Mouse (Mus musculus) hindbrain, embryonic 12.5 days (tissue): Measurements from ENCODE around the gene 5730409E04Rik. TPM values are rescaled to one million over a fixed set of nuclear protein-coding genes. Genes with fewer than 3 reads are reported as not detected.

Experiments used
- ATAC-seq: fragments of 200-750 bp; cut with Nextera tagmentation; 2 replicates; pipeline ENCODE4 v1.8.0; 2017; ENCODE audit warnings: moderate TSS enrichment; ENCODE audit not compliant: low FRiP score
- H3K27ac ChIP-seq: fragments of 300-500 bp; sonication (generic); 2 replicates; pipeline ENCODE4 v1.5.1; 2016; ENCODE audit warnings: mild to moderate bottlenecking
- H3K27me3 ChIP-seq: fragments of 300-500 bp; sonication (generic); 2 replicates; pipeline ENCODE4 v1.6.1; 2016; ENCODE audit warnings: mild to moderate bottlenecking
- H3K36me3 ChIP-seq: fragments of 300-500 bp; sonication (generic); 2 replicates; pipeline ENCODE4 v1.6.1; 2016; ENCODE audit warnings: mild to moderate bottlenecking
- H3K4me1 ChIP-seq: fragments of 300-500 bp; sonication (generic); 2 replicates; pipeline ENCODE4 v1.6.1; 2016
- H3K4me2 ChIP-seq: fragments of 300-500 bp; sonication (generic); replicated peaks from 2 replicates; pipeline ENCODE4 v1.6.1; 2016; ENCODE audit warnings: mild to moderate bottlenecking
- H3K4me3 ChIP-seq: fragments of 300-500 bp; sonication (generic); 2 replicates; pipeline ENCODE4 v1.5.1; 2016; ENCODE audit warnings: mild to moderate bottlenecking
- H3K9ac ChIP-seq: fragments of 300-500 bp; sonication (generic); 2 replicates; pipeline ENCODE4 v1.6.1; 2016; ENCODE audit warnings: mild to moderate bottlenecking, moderate library complexity
- H3K9me3 ChIP-seq: fragments of 300-500 bp; sonication (generic); replicated peaks from 2 replicates; pipeline ENCODE4 v1.6.1; 2016; ENCODE audit warnings: mild to moderate bottlenecking
- WGBS: fragments of 180-500 bp; shearing (Covaris S2); methylation state at CpG from one replicate; pipeline ENCODE4 v1.1.7; 2016; 5-methylcytosine and 5-hydroxymethylcytosine counted together
- polyA plus RNA-seq: library from polyadenylated mRNA; unstranded; fragments of >200 nt; fragmentation: Nextera tagmentation; extraction: Ambion mirVana; gene quantifications from 2 replicates; pipeline ENCODE4 v1.2.1, GENCODE M21; 2016

5730409E04Rik gene
- polyA plus RNA-seq = 2.5 and 3.1 TPM in 2 replicates

GRCm38 (mm10) chr4:126609606-126610181, at the start of gene 5730409E04Rik:
Gene 5730409E04Rik (plus strand): TSS chr4:126609818.
- Histone ChIP-seq H3K9me3 (no peaks in the 10 kb centered on the region), H3K36me3 (peaks cover 3% of the 10 kb centered on the region; the same call in 1 of the 2 replicates), H3K4me2 (peak within 1 kb of the TSS; percentile 83), H3K4me1 (0 out of 2 replicates have a peak, but pooled peaks cover 4% of the 10 kb centered on the region), H3K27ac (0 out of 2 replicates have a peak within 1 kb of the TSS, but pooled peaks have one; percentile 7), H3K9ac (peak within 1 kb of the TSS; percentile 72), H3K4me3 (peak within 1 kb of the TSS; percentile 44), H3K27me3 (peaks cover 70% of the 10 kb centered on the region)
- under 1% methylated on average over 48 of the region's 48 CpGs for WGBS
- peak; percentile 78 for ATAC-seq

- ATAC-seq = no peak
- Histone ChIP-seq H3K4me1 (no peaks in the 10 kb centered on the region), H3K4me3 (no peak overlapping the region), H3K27ac (no peak overlapping the region), H3K4me2 (no peak overlapping the region), H3K9ac (no peak overlapping the region), H3K27me3 (no peaks in the 10 kb centered on the region), H3K9me3 (no peaks in the 10 kb centered on the region), H3K36me3 (peaks cover 46% of the 10 kb centered on the region)
- WGBS = 94% methylated on average over 6 of the region's 6 CpGs
Observed at GRCm38 (mm10) chr4:126563798-126564197, 45.8 kb upstream of the 5730409E04Rik start.

- H3K9ac ChIP-seq = no peak overlapping the region
- H3K4me1 ChIP-seq = no peaks in the 10 kb centered on the region
- no peak for ATAC-seq
- H3K4me2 ChIP-seq = no peak overlapping the region
- no peak overlapping the region for H3K27ac ChIP-seq
- 90% methylated on average over 4 of the region's 4 CpGs for WGBS
- no peaks in the 10 kb centered on the region for H3K27me3 ChIP-seq
- H3K36me3 ChIP-seq = peaks cover 48% of the 10 kb centered on the region
- H3K9me3 ChIP-seq = no peaks in the 10 kb centered on the region
- H3K4me3 ChIP-seq = no peak overlapping the region
Observed at GRCm38 (mm10) chr4:126567243-126567642, 42.4 kb upstream of the 5730409E04Rik start.

- Histone ChIP-seq H3K4me1 (no peaks in the 10 kb centered on the region), H3K36me3 (peaks cover 62% of the 10 kb centered on the region)
- WGBS = 96% methylated on average over 3 of the region's 3 CpGs
Observed at GRCm38 (mm10) chr4:126569783-126570182, 39.8 kb upstream of the 5730409E04Rik start.

GRCm38 (mm10) chr4:126576281-126576680, 33.3 kb upstream of the 5730409E04Rik start:
- H3K9ac ChIP-seq = no peak overlapping the region
- H3K4me3 ChIP-seq = no peak overlapping the region
- H3K36me3 ChIP-seq = peaks cover 90% of the 10 kb centered on the region
- 91% methylated on average over 5 of the region's 5 CpGs for WGBS
- H3K9me3 ChIP-seq = no peaks in the 10 kb centered on the region
- no peak overlapping the region for H3K4me2 ChIP-seq
- no peaks in the 10 kb centered on the region for H3K4me1 ChIP-seq
- no peak for ATAC-seq
- no peaks in the 10 kb centered on the region for H3K27me3 ChIP-seq
- H3K27ac ChIP-seq = no peak overlapping the region

More at GRCm38 (mm10) chr4:126569783-126570182, 39.8 kb upstream of the 5730409E04Rik start:
- no peak overlapping the region for H3K27ac ChIP-seq
- H3K4me2 ChIP-seq = no peak overlapping the region
- no peak overlapping the region for H3K4me3 ChIP-seq
- no peak for ATAC-seq
- H3K27me3 ChIP-seq = no peaks in the 10 kb centered on the region
- no peaks in the 10 kb centered on the region for H3K9me3 ChIP-seq
- no peak overlapping the region for H3K9ac ChIP-seq

GRCm38 (mm10) chr4:126577920-126578319, 31.7 kb upstream of the 5730409E04Rik start:
- H3K9ac ChIP-seq = no peak overlapping the region
- H3K9me3 ChIP-seq = no peaks in the 10 kb centered on the region
- no peak for ATAC-seq
- H3K27ac ChIP-seq = no peak overlapping the region
- H3K36me3 ChIP-seq = peaks cover 79% of the 10 kb centered on the region
- no peaks in the 10 kb centered on the region for H3K27me3 ChIP-seq
- H3K4me2 ChIP-seq = no peak overlapping the region
- no peaks in the 10 kb centered on the region for H3K4me1 ChIP-seq
- no peak overlapping the region for H3K4me3 ChIP-seq
- WGBS = 96% methylated on average over 3 of the region's 3 CpGs

GRCm38 (mm10) chr4:126579077-126579476, 30.5 kb upstream of the 5730409E04Rik start:
- no peak overlapping the region for H3K9ac ChIP-seq
- H3K27me3 ChIP-seq = no peaks in the 10 kb centered on the region
- H3K27ac ChIP-seq = no peak overlapping the region
- 89% methylated on average over 2 of the region's 2 CpGs for WGBS
- ATAC-seq = no peak
- H3K4me1 ChIP-seq = no peaks in the 10 kb centered on the region
- H3K36me3 ChIP-seq = peaks cover 76% of the 10 kb centered on the region
- no peaks in the 10 kb centered on the region for H3K9me3 ChIP-seq
- no peak overlapping the region for H3K4me2 ChIP-seq
- H3K4me3 ChIP-seq = no peak overlapping the region

GRCm38 (mm10) chr4:126585739-126586138, 23.9 kb upstream of the 5730409E04Rik start:
- H3K36me3 ChIP-seq = peaks cover 56% of the 10 kb centered on the region
- no peak overlapping the region for H3K27ac ChIP-seq
- H3K27me3 ChIP-seq = no peaks in the 10 kb centered on the region
- H3K9me3 ChIP-seq = no peaks in the 10 kb centered on the region
- H3K4me1 ChIP-seq = no peaks in the 10 kb centered on the region
- H3K4me3 ChIP-seq = no peak overlapping the region
- no peak overlapping the region for H3K9ac ChIP-seq
- H3K4me2 ChIP-seq = no peak overlapping the region
- ATAC-seq = no peak
- whole genome bisulfite sequencing = 97% methylated on average over 13 of the region's 13 CpGs

GRCm38 (mm10) chr4:126592039-126592438, 17.6 kb upstream of the 5730409E04Rik start:
- Histone ChIP-seq H3K36me3 (peaks cover 50% of the 10 kb centered on the region), H3K4me1 (no peaks in the 10 kb centered on the region), H3K27ac (no peak overlapping the region), H3K9ac (no peak overlapping the region), H3K4me2 (no peak overlapping the region), H3K9me3 (no peaks in the 10 kb centered on the region), H3K27me3 (no peaks in the 10 kb centered on the region), H3K4me3 (no peak overlapping the region)
- ATAC-seq = no peak
- 92% methylated on average over 6 of the region's 6 CpGs for WGBS

GRCm38 (mm10) chr4:126599971-126600754, 9.5 kb upstream of the 5730409E04Rik start:
- Histone ChIP-seq H3K36me3 (no peaks in the 10 kb centered on the region), H3K4me3 (no peak overlapping the region), H3K9me3 (no peaks in the 10 kb centered on the region), H3K27me3 (peaks cover 44% of the 10 kb centered on the region), H3K9ac (no peak overlapping the region), H3K4me2 (no peak overlapping the region), H3K27ac (no peak overlapping the region), H3K4me1 (peaks cover 9% of the 10 kb centered on the region)
- 36% methylated on average over 8 of the region's 8 CpGs for WGBS
- ATAC-seq = no peak

- H3K9ac ChIP-seq = 0 out of 2 replicates have a peak overlapping the region, but pooled peaks have one; percentile 4
- no peak overlapping the region for H3K27ac ChIP-seq
- H3K4me3 ChIP-seq = peak overlapping the region; percentile 2; the same call in 1 of the 2 replicates
- no peaks in the 10 kb centered on the region for H3K36me3 ChIP-seq
- H3K4me2 ChIP-seq = peak overlapping the region; percentile 35
- peak; percentile 89 for ATAC-seq
- H3K4me1 ChIP-seq = peaks cover 9% of the 10 kb centered on the region
- peaks cover 56% of the 10 kb centered on the region for H3K27me3 ChIP-seq
- H3K9me3 ChIP-seq = no peaks in the 10 kb centered on the region
- WGBS = 31% methylated on average over 18 of the region's 22 CpGs
Observed at GRCm38 (mm10) chr4:126601597-126602444, 7.8 kb upstream of the 5730409E04Rik start.

- Histone ChIP-seq H3K9me3 (no peaks in the 10 kb centered on the region), H3K9ac (peak overlapping the region; percentile 4; the same call in 1 of the 2 replicates), H3K27me3 (peaks cover 53% of the 10 kb centered on the region), H3K4me1 (peaks cover 9% of the 10 kb centered on the region), H3K36me3 (no peaks in the 10 kb centered on the region), H3K27ac (no peak overlapping the region), H3K4me3 (peak overlapping the region; percentile 2; the same call in 1 of the 2 replicates), H3K4me2 (peak overlapping the region; percentile 35)
- ATAC-seq = no peak
- WGBS = 2% methylated on average over 6 of the region's 6 CpGs
Observed at GRCm38 (mm10) chr4:126602445-126602762, 7.2 kb upstream of the 5730409E04Rik start.
